Mouse (Mus musculus): ENCODE data around the gene Runx2. TPM values are rescaled to one million over a fixed set of nuclear protein-coding genes. Genes with fewer than 3 reads are reported as not detected.

Gene Runx2
- polyA plus RNA-seq, 1 experiment = 9.8 TPM

DNA sequence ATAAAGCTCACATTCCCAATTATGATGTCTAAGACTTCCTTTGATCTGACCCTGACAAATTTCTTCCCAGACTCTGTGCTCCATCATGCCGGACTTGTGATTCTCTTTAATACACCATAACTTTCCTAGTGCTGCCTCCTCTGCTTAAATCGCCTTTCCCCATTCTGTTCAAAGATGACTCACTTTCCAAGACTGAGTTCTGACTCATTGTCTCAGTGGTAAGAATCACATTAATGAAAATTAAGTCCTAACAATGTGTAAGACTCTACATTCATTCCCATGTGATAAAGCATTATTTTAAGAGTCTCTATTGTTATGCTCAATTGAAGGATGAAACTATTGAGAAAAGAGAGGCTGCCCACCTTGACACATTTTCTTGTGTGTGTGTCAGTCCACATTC, 43.7 kb downstream of the Runx2 start:
- Histone ChIP-seq H3K4me1 (ENCODE audit: control insufficient read depth, insufficient read depth, insufficient read length, low read length) (no peaks in the 10 kb centered on the region), H3K27me3 (ENCODE audit: control insufficient read depth, insufficient read depth, low read length) (no peaks in the 10 kb centered on the region), H3K4me3 (ENCODE audit: low read depth, low read length) (no peak overlapping the region), H3K36me3 (ENCODE audit: control insufficient read depth, insufficient read depth, low read length) (no peaks in the 10 kb centered on the region), H3K27ac (ENCODE audit: insufficient read depth, low read depth, low read length) (no peak overlapping the region)
- TF ChIP-seq POLR2A (IDR thresholded peaks at IDR 0.05; ENCODE audit: low read depth, low read length) (no peak), CTCF (IDR thresholded peaks at IDR 0.05; ENCODE audit: extremely low read depth, insufficient read length, insufficient replicate concordance, low read depth, low read length) (no peak)
- WGBS = 89% methylated on average over 2 of the region's 2 CpGs

DNA sequence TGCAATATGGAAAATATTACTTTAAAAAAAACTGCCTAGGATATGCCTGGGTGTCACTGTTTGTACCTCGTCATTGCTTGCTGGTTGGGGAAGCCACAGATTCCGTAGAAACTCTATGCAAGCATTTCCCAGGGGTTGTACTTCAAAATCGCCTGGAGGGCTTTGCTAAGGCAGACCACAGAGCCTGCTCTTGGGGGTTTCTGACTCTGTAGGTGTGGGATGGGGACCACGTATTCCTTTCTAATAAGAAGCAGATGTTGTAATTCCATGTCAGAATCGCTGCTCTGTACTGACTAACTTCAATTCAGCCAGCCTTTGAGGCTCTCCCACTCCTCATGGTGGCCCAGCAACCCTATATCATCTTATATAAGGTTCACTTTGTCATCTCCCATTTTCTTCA, 46.1 kb downstream of the Runx2 start:
- WGBS = 78% methylated on average over 5 of the region's 5 CpGs
- no peaks in the 10 kb centered on the region for H3K27me3 ChIP-seq (ENCODE audit: control insufficient read depth, insufficient read depth, low read length)
- no peak for TF ChIP-seq POLR2A (IDR thresholded peaks at IDR 0.05; ENCODE audit: low read depth, low read length)
- TF ChIP-seq CTCF (IDR thresholded peaks at IDR 0.05; ENCODE audit: extremely low read depth, insufficient read length, insufficient replicate concordance, low read depth, low read length) = no peak
- no peaks in the 10 kb centered on the region for H3K36me3 ChIP-seq (ENCODE audit: control insufficient read depth, insufficient read depth, low read length)
- H3K4me1 ChIP-seq (ENCODE audit: control insufficient read depth, insufficient read depth, insufficient read length, low read length) = no peaks in the 10 kb centered on the region
- no peak overlapping the region for H3K27ac ChIP-seq (ENCODE audit: insufficient read depth, low read depth, low read length)
- H3K4me3 ChIP-seq (ENCODE audit: low read depth, low read length) = no peak overlapping the region

DNA sequence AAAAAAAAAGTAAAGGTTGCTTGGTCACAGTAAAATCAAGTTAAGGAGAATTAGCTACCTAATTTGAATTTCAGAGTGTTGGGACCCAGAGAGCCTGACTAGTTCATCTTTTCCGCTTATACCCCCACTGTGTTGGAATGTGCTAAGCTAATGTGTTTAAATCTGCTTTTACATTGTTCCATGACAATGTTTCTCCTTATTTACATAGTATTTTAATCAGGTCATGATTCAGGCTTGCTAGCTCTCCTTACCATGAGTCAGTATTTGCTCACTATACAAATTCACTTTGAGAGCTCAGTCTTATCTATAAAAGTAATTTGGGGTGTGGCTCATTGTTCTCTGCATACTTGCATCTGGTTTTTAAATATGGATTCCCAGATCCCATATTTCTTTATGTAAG, 47.2 kb downstream of the Runx2 start:
- Histone ChIP-seq H3K4me1 (ENCODE audit: control insufficient read depth, insufficient read depth, insufficient read length, low read length) (no peaks in the 10 kb centered on the region), H3K27ac (ENCODE audit: insufficient read depth, low read depth, low read length) (no peak overlapping the region), H3K36me3 (ENCODE audit: control insufficient read depth, insufficient read depth, low read length) (no peaks in the 10 kb centered on the region), H3K27me3 (ENCODE audit: control insufficient read depth, insufficient read depth, low read length) (no peaks in the 10 kb centered on the region), H3K4me3 (ENCODE audit: low read depth, low read length) (no peak overlapping the region)
- WGBS = 67% methylated on average over 1 of the region's 1 CpGs
- no peak for TF ChIP-seq CTCF (IDR thresholded peaks at IDR 0.05; ENCODE audit: extremely low read depth, insufficient read length, insufficient replicate concordance, low read depth, low read length)
- TF ChIP-seq POLR2A (IDR thresholded peaks at IDR 0.05; ENCODE audit: low read depth, low read length) = no peak

DNA sequence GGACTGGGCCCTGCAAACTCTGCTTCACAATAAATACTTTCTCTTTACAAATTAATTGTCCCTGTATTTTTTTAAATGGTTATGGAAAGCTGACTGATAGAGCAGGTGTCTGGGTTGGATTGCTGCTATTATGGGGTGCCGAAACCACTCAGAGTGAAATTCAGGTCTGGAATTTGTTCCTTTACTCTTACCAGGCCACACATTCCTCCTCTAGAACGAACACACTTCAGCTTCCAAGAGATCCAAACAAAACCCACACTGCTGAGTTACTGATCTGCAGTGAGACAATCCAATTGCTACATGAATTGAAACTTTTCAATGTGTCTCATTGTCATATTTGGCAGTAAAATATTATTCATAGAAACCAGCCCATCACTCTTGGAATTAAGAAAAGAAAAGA, 47.6 kb downstream of the Runx2 start:
- H3K27ac ChIP-seq (ENCODE audit: insufficient read depth, low read depth, low read length) = no peak overlapping the region
- H3K4me1 ChIP-seq (ENCODE audit: control insufficient read depth, insufficient read depth, insufficient read length, low read length) = no peaks in the 10 kb centered on the region
- no peaks in the 10 kb centered on the region for H3K36me3 ChIP-seq (ENCODE audit: control insufficient read depth, insufficient read depth, low read length)
- no peaks in the 10 kb centered on the region for H3K27me3 ChIP-seq (ENCODE audit: control insufficient read depth, insufficient read depth, low read length)
- H3K4me3 ChIP-seq (ENCODE audit: low read depth, low read length) = no peak overlapping the region
- TF ChIP-seq CTCF (IDR thresholded peaks at IDR 0.05; ENCODE audit: extremely low read depth, insufficient read length, insufficient replicate concordance, low read depth, low read length) (no peak), POLR2A (IDR thresholded peaks at IDR 0.05; ENCODE audit: low read depth, low read length) (no peak)
- 59% methylated on average over 2 of the region's 2 CpGs for WGBS

DNA sequence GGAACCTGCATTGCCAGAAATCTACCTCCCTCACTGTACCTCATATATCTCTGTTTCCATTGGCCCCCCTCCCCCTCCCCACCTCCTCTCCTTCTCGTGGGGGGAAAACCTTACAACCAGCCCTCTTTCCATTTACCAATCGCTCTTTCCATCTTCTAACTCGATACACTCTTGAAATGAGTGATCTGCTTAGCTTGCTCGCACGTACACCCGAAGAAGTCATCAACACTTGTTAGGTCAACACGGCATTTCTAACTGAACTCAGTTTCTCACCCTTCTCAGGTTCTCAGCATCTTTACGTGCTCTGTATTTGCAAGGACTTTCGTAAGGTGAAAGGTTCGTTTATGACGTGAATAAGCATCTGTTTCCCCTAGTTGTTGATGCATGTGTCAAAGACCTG, 48.3 kb downstream of the Runx2 start:
- no peak overlapping the region for H3K27ac ChIP-seq (ENCODE audit: insufficient read depth, low read depth, low read length)
- no peaks in the 10 kb centered on the region for H3K27me3 ChIP-seq (ENCODE audit: control insufficient read depth, insufficient read depth, low read length)
- no peaks in the 10 kb centered on the region for H3K4me1 ChIP-seq (ENCODE audit: control insufficient read depth, insufficient read depth, insufficient read length, low read length)
- no peak overlapping the region for H3K4me3 ChIP-seq (ENCODE audit: low read depth, low read length)
- TF ChIP-seq CTCF (IDR thresholded peaks at IDR 0.05; ENCODE audit: extremely low read depth, insufficient read length, insufficient replicate concordance, low read depth, low read length) (no peak), POLR2A (IDR thresholded peaks at IDR 0.05; ENCODE audit: low read depth, low read length) (no peak)
- 85% methylated on average over 11 of the region's 11 CpGs for WGBS
- no peaks in the 10 kb centered on the region for H3K36me3 ChIP-seq (ENCODE audit: control insufficient read depth, insufficient read depth, low read length)

DNA sequence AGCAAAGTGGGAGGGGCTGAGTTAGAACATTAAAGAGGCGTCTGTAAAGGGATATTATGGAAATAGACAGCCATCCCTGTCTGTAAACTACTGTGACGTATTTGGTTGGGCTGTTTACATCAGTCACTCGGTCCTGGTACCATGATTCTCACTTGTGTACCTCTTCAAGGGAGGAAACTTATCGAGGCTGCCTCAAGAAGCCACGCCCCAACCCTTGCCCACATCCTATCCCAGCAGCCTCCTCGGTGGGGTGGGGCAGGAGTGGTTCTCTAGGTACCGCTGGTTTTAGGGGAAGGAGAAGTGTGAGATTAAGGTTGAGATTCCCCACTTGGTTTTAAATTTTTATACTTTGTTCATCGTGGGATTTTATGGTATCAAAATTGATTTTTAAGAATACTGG, 69.2 kb downstream of the Runx2 start:
- no peak for TF ChIP-seq POLR2A (IDR thresholded peaks at IDR 0.05; ENCODE audit: low read depth, low read length)
- TF ChIP-seq CTCF (IDR thresholded peaks at IDR 0.05; ENCODE audit: extremely low read depth, insufficient read length, insufficient replicate concordance, low read depth, low read length) = no peak
- H3K27ac ChIP-seq (ENCODE audit: insufficient read depth, low read depth, low read length) = no peak overlapping the region
- H3K36me3 ChIP-seq (ENCODE audit: control insufficient read depth, insufficient read depth, low read length) = no peaks in the 10 kb centered on the region
- WGBS = 79% methylated on average over 8 of the region's 8 CpGs
- no peaks in the 10 kb centered on the region for H3K4me1 ChIP-seq (ENCODE audit: control insufficient read depth, insufficient read depth, insufficient read length, low read length)
- no peaks in the 10 kb centered on the region for H3K27me3 ChIP-seq (ENCODE audit: control insufficient read depth, insufficient read depth, low read length)
- no peak overlapping the region for H3K4me3 ChIP-seq (ENCODE audit: low read depth, low read length)

DNA sequence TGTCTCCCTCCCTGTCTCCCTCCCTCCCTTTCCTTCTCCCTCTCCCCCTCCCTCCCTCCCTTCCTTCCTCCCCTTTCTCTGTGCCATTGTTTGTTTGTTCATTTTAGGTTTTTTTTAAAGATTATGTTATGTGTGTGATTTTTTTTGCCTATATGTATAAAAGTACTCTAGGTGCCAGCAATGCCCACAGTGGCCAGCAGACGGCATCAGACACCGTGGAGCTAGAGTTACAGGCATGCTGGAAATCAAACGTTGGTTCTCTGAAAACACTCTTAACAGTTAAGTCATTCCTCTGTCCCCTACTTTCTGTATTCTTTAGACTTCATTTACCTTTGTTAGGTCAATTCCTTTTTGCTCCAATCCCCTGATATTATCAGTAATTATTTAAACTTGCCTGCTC, 70.8 kb downstream of the Runx2 start:
- Histone ChIP-seq H3K4me3 (ENCODE audit: low read depth, low read length) (no peak overlapping the region), H3K36me3 (ENCODE audit: control insufficient read depth, insufficient read depth, low read length) (no peaks in the 10 kb centered on the region), H3K27me3 (ENCODE audit: control insufficient read depth, insufficient read depth, low read length) (no peaks in the 10 kb centered on the region), H3K4me1 (ENCODE audit: control insufficient read depth, insufficient read depth, insufficient read length, low read length) (no peaks in the 10 kb centered on the region), H3K27ac (ENCODE audit: insufficient read depth, low read depth, low read length) (no peak overlapping the region)
- 58% methylated on average over 3 of the region's 3 CpGs for WGBS
- no peak for TF ChIP-seq POLR2A (IDR thresholded peaks at IDR 0.05; ENCODE audit: low read depth, low read length)
- peak; percentile 50; the same call in 1 of the 2 replicates for TF ChIP-seq CTCF (IDR thresholded peaks at IDR 0.05; ENCODE audit: extremely low read depth, insufficient read length, insufficient replicate concordance, low read depth, low read length)

DNA sequence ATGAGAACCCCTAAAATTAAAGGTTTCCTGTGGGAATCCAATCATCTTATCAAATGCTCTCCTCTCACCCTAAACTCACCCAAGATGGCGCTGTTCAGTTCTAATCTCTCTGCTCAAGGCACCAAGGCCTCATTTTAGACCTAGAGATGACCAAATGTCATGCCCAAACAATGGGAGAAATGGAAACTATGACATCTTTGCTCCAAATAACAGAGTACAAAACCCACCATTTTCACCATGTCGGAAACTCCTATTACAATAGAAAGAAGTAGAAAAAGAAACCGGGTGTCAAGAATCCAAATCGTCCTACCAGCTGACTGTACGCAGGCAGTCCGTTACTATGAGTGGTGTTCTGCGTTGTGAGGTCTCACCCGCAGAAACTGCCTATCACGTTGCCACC, 72.4 kb downstream of the Runx2 start:
- H3K36me3 ChIP-seq (ENCODE audit: control insufficient read depth, insufficient read depth, low read length) = no peaks in the 10 kb centered on the region
- no peaks in the 10 kb centered on the region for H3K4me1 ChIP-seq (ENCODE audit: control insufficient read depth, insufficient read depth, insufficient read length, low read length)
- 87% methylated on average over 9 of the region's 9 CpGs for WGBS
- no peak overlapping the region for H3K4me3 ChIP-seq (ENCODE audit: low read depth, low read length)
- peaks cover 11% of the 10 kb centered on the region for H3K27me3 ChIP-seq (ENCODE audit: control insufficient read depth, insufficient read depth, low read length)
- no peak overlapping the region for H3K27ac ChIP-seq (ENCODE audit: insufficient read depth, low read depth, low read length)
- no peak for TF ChIP-seq POLR2A (IDR thresholded peaks at IDR 0.05; ENCODE audit: low read depth, low read length)
- no peak for TF ChIP-seq CTCF (IDR thresholded peaks at IDR 0.05; ENCODE audit: extremely low read depth, insufficient read length, insufficient replicate concordance, low read depth, low read length)
